Mouse (Mus musculus) hindbrain, embryonic 10.5 days (tissue): Measurements from ENCODE around the gene Fer1l4. TPM values are rescaled to one million over a fixed set of nuclear protein-coding genes. Genes with fewer than 3 reads are reported as not detected.

Experiments
- DNase-seq: peaks from one replicate; pipeline ENCODE4 v3.0.0-alpha.2; 2017; ENCODE audit warnings: low spot score
- H3K27ac ChIP-seq: fragments of 300-500 bp; sonication (generic); 2 replicates; pipeline ENCODE4 v1.5.1; 2016; ENCODE audit warnings: mild to moderate bottlenecking, moderate library complexity
- H3K27me3 ChIP-seq: fragments of 300-500 bp; sonication (generic); 2 replicates; pipeline ENCODE4 v1.6.1; 2016; ENCODE audit warnings: mild to moderate bottlenecking; ENCODE audit not compliant: poor library complexity, insufficient read depth, severe bottlenecking
- H3K36me3 ChIP-seq: fragments of 300-500 bp; sonication (generic); 2 replicates; pipeline ENCODE4 v1.6.1; 2016; ENCODE audit warnings: mild to moderate bottlenecking, moderate library complexity
- H3K4me1 ChIP-seq: fragments of 300-500 bp; sonication (generic); replicated peaks from 2 replicates; pipeline ENCODE4 v1.6.1; 2016; ENCODE audit warnings: mild to moderate bottlenecking
- H3K4me3 ChIP-seq: fragments of 300-500 bp; sonication (generic); 2 replicates; pipeline ENCODE4 v1.5.1; 2016; ENCODE audit warnings: mild to moderate bottlenecking, moderate library complexity
- H3K9me3 ChIP-seq: fragments of 300-500 bp; sonication (generic); 2 replicates; pipeline ENCODE4 v1.6.1; 2016; ENCODE audit warnings: mild to moderate bottlenecking, moderate library complexity
- WGBS: fragments of 180-500 bp; shearing (Covaris S2); methylation state at CpG from one replicate; pipeline ENCODE4 v1.1.7; 2016; 5-methylcytosine and 5-hydroxymethylcytosine counted together
- polyA plus RNA-seq: library from polyadenylated mRNA; unstranded; fragments of >200 nt; fragmentation: Nextera tagmentation; extraction: Ambion mirVana; gene quantifications from 2 replicates; pipeline ENCODE4 v1.2.1, GENCODE M21; 2016

Fer1l4 gene
- not detected in 2 replicates for polyA plus RNA-seq

DNA sequence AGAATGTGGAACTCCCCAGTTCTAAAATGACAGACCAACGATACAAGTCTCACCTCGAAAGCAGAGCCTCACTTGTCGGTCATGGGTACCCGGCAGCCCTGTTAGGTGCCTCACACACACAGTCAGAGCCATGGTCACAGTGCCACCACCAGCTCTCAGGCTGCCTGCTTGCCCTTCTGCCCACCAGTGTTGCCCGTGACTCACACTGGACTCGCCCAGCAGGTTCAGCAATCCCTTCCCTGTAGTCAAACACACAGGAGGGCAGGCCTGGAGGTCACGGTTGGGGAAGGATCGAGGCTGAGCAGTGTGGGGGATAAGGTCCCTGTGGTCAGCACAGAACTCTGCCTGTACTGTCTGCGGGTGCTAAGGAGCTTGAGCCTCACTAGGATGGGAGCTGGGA lies at the start of gene Fer1l4:
Fer1l4 (minus strand) TSS at position 132 of the 400 bp plus-strand sequence.
- Histone ChIP-seq H3K27ac (no peak within 1 kb of the TSS), H3K4me1 (peaks cover 6% of the 10 kb centered on the region), H3K27me3 (peaks cover 9% of the 10 kb centered on the region), H3K9me3 (no peaks in the 10 kb centered on the region), H3K36me3 (no peaks in the 10 kb centered on the region), H3K4me3 (no peak within 1 kb of the TSS)
- DNase-seq: no peak
- 80% methylated on average over 9 of the region's 9 CpGs for WGBS

GRCm38 (mm10) chr2:156091926-156092325 lies 39.2 kb upstream of the Fer1l4 start:
- Histone ChIP-seq H3K36me3 (peaks cover 72% of the 10 kb centered on the region), H3K9me3 (no peaks in the 10 kb centered on the region), H3K27me3 (no peaks in the 10 kb centered on the region), H3K4me1 (peaks cover 17% of the 10 kb centered on the region), H3K27ac (no peak overlapping the region), H3K4me3 (no peak overlapping the region)
- DNase-seq: no peak
- 91% methylated on average over 5 of the region's 5 CpGs for WGBS

- Histone ChIP-seq H3K4me3 (no peak overlapping the region), H3K27me3 (no peaks in the 10 kb centered on the region), H3K27ac (no peak overlapping the region), H3K36me3 (peaks cover 53% of the 10 kb centered on the region), H3K4me1 (peaks cover 17% of the 10 kb centered on the region), H3K9me3 (no peaks in the 10 kb centered on the region)
- 81% methylated on average over 1 of the region's 1 CpGs for WGBS
- DNase-seq: no peak
Observed at GRCm38 (mm10) chr2:156089799-156090198, 37.1 kb upstream of the Fer1l4 start.

GRCm38 (mm10) chr2:156087391-156088110 lies 34.8 kb upstream of the Fer1l4 start:
- Histone ChIP-seq H3K4me3 (no peak overlapping the region), H3K4me1 (peaks cover 17% of the 10 kb centered on the region), H3K36me3 (peaks cover 38% of the 10 kb centered on the region), H3K27ac (no peak overlapping the region), H3K27me3 (no peaks in the 10 kb centered on the region), H3K9me3 (no peaks in the 10 kb centered on the region)
- no peak for DNase-seq
- 89% methylated on average over 7 of the region's 7 CpGs for WGBS

GRCm38 (mm10) chr2:156084541-156084940 lies 31.8 kb upstream of the Fer1l4 start:
- no peak overlapping the region for H3K4me3 ChIP-seq
- H3K9me3 ChIP-seq: no peaks in the 10 kb centered on the region
- H3K27ac ChIP-seq: no peak overlapping the region
- peaks cover 32% of the 10 kb centered on the region for H3K36me3 ChIP-seq
- 97% methylated on average over 3 of the region's 3 CpGs for WGBS
- no peaks in the 10 kb centered on the region for H3K27me3 ChIP-seq
- no peak for DNase-seq
- H3K4me1 ChIP-seq: peaks cover 2% of the 10 kb centered on the region; the same call in 1 of the 2 replicates

DNA sequence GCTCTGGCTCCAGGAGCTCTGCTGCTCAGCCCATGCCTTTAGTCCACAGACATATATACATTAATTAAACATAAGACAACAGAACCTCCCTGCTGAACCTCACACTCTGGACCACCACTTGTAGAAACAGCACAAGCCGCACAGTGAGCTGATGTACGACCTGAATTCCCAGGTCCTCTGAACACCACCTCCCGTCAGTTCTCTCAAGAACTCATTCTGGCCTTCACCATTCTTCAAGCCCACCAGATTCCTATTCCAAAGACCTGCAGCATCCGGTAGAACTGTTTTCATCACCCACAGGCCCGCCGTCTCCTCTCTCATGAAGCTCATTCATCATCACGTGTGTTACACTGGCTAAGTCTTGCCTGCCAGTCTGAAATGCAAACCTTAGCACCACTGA lies 27.6 kb upstream of the Fer1l4 start:
- H3K4me3 ChIP-seq: no peak overlapping the region
- H3K9me3 ChIP-seq: no peaks in the 10 kb centered on the region
- no peak overlapping the region for H3K27ac ChIP-seq
- DNase-seq: no peak
- WGBS: 89% methylated on average over 7 of the region's 7 CpGs
- no peaks in the 10 kb centered on the region for H3K4me1 ChIP-seq
- H3K27me3 ChIP-seq: no peaks in the 10 kb centered on the region
- peaks cover 50% of the 10 kb centered on the region for H3K36me3 ChIP-seq

- H3K9me3 ChIP-seq: no peaks in the 10 kb centered on the region
- no peaks in the 10 kb centered on the region for H3K4me1 ChIP-seq
- H3K27me3 ChIP-seq: no peaks in the 10 kb centered on the region
- no peak for DNase-seq
- no peak overlapping the region for H3K27ac ChIP-seq
- no peak overlapping the region for H3K4me3 ChIP-seq
- WGBS: 63% methylated on average over 4 of the region's 4 CpGs
- peaks cover 58% of the 10 kb centered on the region for H3K36me3 ChIP-seq
Observed at GRCm38 (mm10) chr2:156079674-156080073, 26.9 kb upstream of the Fer1l4 start.

- no peak overlapping the region for H3K4me3 ChIP-seq
- no peaks in the 10 kb centered on the region for H3K4me1 ChIP-seq
- 94% methylated on average over 8 of the region's 8 CpGs for WGBS
- no peaks in the 10 kb centered on the region for H3K27me3 ChIP-seq
- no peak for DNase-seq
- H3K9me3 ChIP-seq: no peaks in the 10 kb centered on the region
- peaks cover 63% of the 10 kb centered on the region for H3K36me3 ChIP-seq
- H3K27ac ChIP-seq: no peak overlapping the region
Observed at GRCm38 (mm10) chr2:156079183-156079560, 26.4 kb upstream of the Fer1l4 start.

DNA sequence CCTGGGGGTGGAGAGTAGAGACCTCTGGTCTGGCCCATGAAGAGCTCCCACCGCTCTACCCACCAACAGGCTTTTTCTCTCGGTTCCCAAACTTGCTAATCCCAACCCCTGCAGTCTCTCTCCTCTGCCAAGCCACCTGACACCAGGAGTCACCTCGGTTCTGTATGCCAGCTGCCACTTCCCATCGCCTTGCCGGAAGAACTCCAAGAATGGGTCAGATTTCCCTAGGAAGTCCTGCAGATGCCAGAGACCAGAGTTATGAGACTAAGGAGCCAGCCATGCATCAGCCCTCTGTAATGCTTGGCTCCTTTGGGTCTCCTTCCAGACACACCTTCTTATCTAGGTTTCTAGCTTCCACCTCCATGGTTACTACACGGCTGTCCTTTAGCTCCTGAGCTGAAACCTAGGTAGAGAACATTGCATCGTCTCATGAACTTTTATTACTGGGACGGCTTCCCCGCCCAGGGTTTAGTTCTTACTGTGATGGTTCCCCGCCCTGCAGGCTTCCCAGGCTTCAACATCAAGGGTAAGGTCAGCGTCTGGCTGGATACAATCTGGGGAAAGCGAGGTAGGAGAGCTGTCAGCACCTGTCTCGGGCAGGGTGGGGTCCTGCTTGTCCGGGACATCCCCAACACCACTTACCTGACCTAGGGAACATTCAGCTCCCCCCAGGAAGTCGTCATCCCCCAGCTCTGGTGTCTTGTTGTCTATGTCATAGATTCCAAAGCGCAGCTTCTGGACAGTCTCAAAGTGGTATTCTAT lies 25.9 kb upstream of the Fer1l4 start:
- Histone ChIP-seq H3K9me3 (no peaks in the 10 kb centered on the region), H3K4me3 (no peak overlapping the region), H3K27ac (no peak overlapping the region), H3K4me1 (no peaks in the 10 kb centered on the region), H3K36me3 (peaks cover 68% of the 10 kb centered on the region), H3K27me3 (no peaks in the 10 kb centered on the region)
- no peak for DNase-seq
- WGBS: 92% methylated on average over 16 of the region's 16 CpGs

- Histone ChIP-seq H3K36me3 (peaks cover 80% of the 10 kb centered on the region), H3K4me3 (no peak overlapping the region), H3K27ac (no peak overlapping the region), H3K4me1 (no peaks in the 10 kb centered on the region), H3K27me3 (no peaks in the 10 kb centered on the region), H3K9me3 (no peaks in the 10 kb centered on the region)
- 92% methylated on average over 7 of the region's 7 CpGs for WGBS
- no peak for DNase-seq
Observed at GRCm38 (mm10) chr2:156077461-156077860, 24.7 kb upstream of the Fer1l4 start.

DNA sequence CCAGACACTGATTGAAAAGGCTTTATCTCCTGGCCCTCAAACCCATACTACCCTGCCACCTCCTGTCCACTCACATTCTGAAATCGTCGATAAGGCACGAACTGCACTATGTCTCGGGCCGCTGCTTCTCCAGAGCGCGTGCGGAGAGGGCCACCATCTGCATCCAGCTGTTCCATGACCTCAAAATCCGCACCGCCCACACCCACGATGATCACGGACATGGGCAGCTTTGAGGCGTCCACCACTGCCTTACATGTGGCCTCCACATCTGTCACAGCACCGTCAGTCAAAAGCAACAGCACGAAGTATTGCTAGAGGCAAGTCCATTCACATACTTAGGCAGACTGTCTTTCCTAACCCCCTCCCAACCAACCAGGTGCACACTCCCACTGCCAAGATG lies 21.0 kb upstream of the Fer1l4 start:
- no peak for DNase-seq
- Histone ChIP-seq H3K36me3 (peaks cover 100% of the 10 kb centered on the region), H3K9me3 (no peaks in the 10 kb centered on the region), H3K4me1 (no peaks in the 10 kb centered on the region), H3K27ac (no peak overlapping the region), H3K4me3 (no peak overlapping the region), H3K27me3 (no peaks in the 10 kb centered on the region)
- WGBS: 96% methylated on average over 15 of the region's 15 CpGs

- Histone ChIP-seq H3K9me3 (no peaks in the 10 kb centered on the region), H3K4me1 (peaks cover 8% of the 10 kb centered on the region), H3K27me3 (no peaks in the 10 kb centered on the region), H3K27ac (no peak overlapping the region), H3K4me3 (no peak overlapping the region), H3K36me3 (peaks cover 94% of the 10 kb centered on the region)
- 93% methylated on average over 10 of the region's 10 CpGs for WGBS
- DNase-seq: no peak
Observed at GRCm38 (mm10) chr2:156071236-156071635, 18.5 kb upstream of the Fer1l4 start.

DNA sequence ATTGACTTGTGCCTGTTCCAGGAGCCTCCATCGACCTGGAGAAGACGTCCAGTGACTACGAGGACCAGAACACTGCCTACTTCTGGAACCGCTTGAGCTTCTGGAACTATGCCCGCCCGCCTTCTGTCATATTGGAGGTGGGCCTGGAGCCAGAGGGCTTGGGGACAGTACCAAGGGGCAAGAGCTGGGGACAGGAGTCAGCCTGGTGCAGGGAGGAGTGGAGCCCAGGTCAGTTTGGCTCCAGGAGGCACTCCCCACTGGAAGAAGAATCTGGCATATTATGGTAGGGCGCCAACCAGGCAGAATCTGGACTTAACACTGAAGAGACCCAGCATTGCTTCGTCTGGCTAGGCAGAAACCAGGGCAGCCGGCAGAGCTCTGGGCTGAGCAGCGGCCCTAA lies 15.2 kb upstream of the Fer1l4 start:
- no peak overlapping the region for H3K27ac ChIP-seq
- H3K4me1 ChIP-seq: peaks cover 22% of the 10 kb centered on the region
- H3K36me3 ChIP-seq: peaks cover 61% of the 10 kb centered on the region
- no peaks in the 10 kb centered on the region for H3K27me3 ChIP-seq
- DNase-seq: no peak
- 93% methylated on average over 10 of the region's 10 CpGs for WGBS
- no peak overlapping the region for H3K4me3 ChIP-seq
- no peaks in the 10 kb centered on the region for H3K9me3 ChIP-seq
